Mouse (Mus musculus) ES-Bruce4 (cell line): ENCODE measurements around the gene Diras2. TPM values are rescaled to one million over a fixed set of nuclear protein-coding genes. Genes with fewer than 3 reads are reported as not detected.

Experiments
- H3K27ac ChIP-seq: 2 replicates; pipeline ENCODE4 v1.5.1; 2012; ENCODE audit warnings: low read length, inconsistent platforms; ENCODE audit not compliant: insufficient read depth
- H3K27me3 ChIP-seq: 2 replicates; pipeline ENCODE4 v1.6.1; 2012; ENCODE audit warnings: mild to moderate bottlenecking, low read length, inconsistent platforms; ENCODE audit not compliant: control insufficient read depth, poor library complexity, insufficient read depth, severe bottlenecking
- H3K36me3 ChIP-seq: 2 replicates; pipeline ENCODE4 v1.6.1; 2012; ENCODE audit warnings: inconsistent platforms, mild to moderate bottlenecking, low read length, moderate library complexity; ENCODE audit not compliant: control insufficient read depth, poor library complexity, insufficient read depth, severe bottlenecking
- H3K4me1 ChIP-seq: one replicate; pipeline ENCODE4 v1.8.1; 2011; ENCODE audit warnings: low read length; ENCODE audit not compliant: control insufficient read depth, insufficient read depth
- H3K4me3 ChIP-seq: 2 replicates; pipeline ENCODE4 v1.5.1; 2011; ENCODE audit warnings: low read depth, mild to moderate bottlenecking, low read length
- H3K9ac ChIP-seq: 2 replicates; pipeline ENCODE4 v1.6.1; 2012; ENCODE audit warnings: low read depth, mild to moderate bottlenecking, inconsistent platforms; ENCODE audit not compliant: poor library complexity, severe bottlenecking
- H3K9me3 ChIP-seq: replicated peaks from 2 replicates; pipeline ENCODE4 v1.6.1; 2012; ENCODE audit warnings: mild to moderate bottlenecking, low read length, inconsistent platforms; ENCODE audit not compliant: control insufficient read depth, poor library complexity, insufficient read depth, severe bottlenecking
- CTCF ChIP-seq: IDR thresholded peaks from one replicate; pipeline ENCODE4 v1.8.1; 2011; ENCODE audit warnings: low read depth, low read length
- EP300 ChIP-seq: IDR thresholded peaks from 2 replicates; pipeline ENCODE4 v1.6.1; 2011; ENCODE audit warnings: low read depth, low read length; ENCODE audit not compliant: insufficient read depth
- POLR2A ChIP-seq: IDR thresholded peaks from one replicate; pipeline ENCODE4 v1.8.1; 2011; ENCODE audit warnings: low read length; ENCODE audit not compliant: insufficient read depth
- polyA plus RNA-seq: library from polyadenylated mRNA; stranded (reverse); fragments of >200 nt; gene quantifications from 2 replicates; pipeline ENCODE4 v1.2.4, GENCODE M21; 2011; ENCODE audit warnings: low read depth; ENCODE audit not compliant: missing spikeins, insufficient read depth, insufficient read length

The Diras2 gene
- polyA plus RNA-seq = 0.21 TPM in 1 of 2 replicates, not detected in the other

- H3K27ac ChIP-seq = no peak within 1 kb of the TSS
- TF ChIP-seq CTCF (no peak), POLR2A (no peak), EP300 (no peak)
- no peaks in the 10 kb centered on the region for H3K27me3 ChIP-seq
- no peaks in the 10 kb centered on the region for H3K4me1 ChIP-seq
- no peaks in the 10 kb centered on the region for H3K9me3 ChIP-seq
- H3K4me3 ChIP-seq = peak within 1 kb of the TSS; percentile 61
- H3K9ac ChIP-seq = peak within 1 kb of the TSS; percentile 28
- H3K36me3 ChIP-seq = no peaks in the 10 kb centered on the region
Observed at GRCm38 (mm10) chr13:52531121-52531520, at the start of gene Diras2. Diras2 (minus strand) TSS chr13:52531279.

GRCm38 (mm10) chr13:52578776-52579175 is 47.7 kb upstream of the Diras2 start:
- no peak overlapping the region for H3K9ac ChIP-seq
- H3K4me3 ChIP-seq = no peak overlapping the region
- H3K36me3 ChIP-seq = no peaks in the 10 kb centered on the region
- TF ChIP-seq POLR2A (no peak), EP300 (no peak)
- H3K9me3 ChIP-seq = no peaks in the 10 kb centered on the region
- H3K27me3 ChIP-seq = no peaks in the 10 kb centered on the region
- H3K27ac ChIP-seq = no peak overlapping the region
- no peaks in the 10 kb centered on the region for H3K4me1 ChIP-seq

- Histone ChIP-seq H3K27ac (no peak overlapping the region), H3K4me1 (peaks cover 2% of the 10 kb centered on the region), H3K9ac (no peak overlapping the region), H3K9me3 (no peaks in the 10 kb centered on the region), H3K27me3 (no peaks in the 10 kb centered on the region), H3K36me3 (no peaks in the 10 kb centered on the region), H3K4me3 (no peak overlapping the region)
- TF ChIP-seq CTCF (no peak), POLR2A (no peak), EP300 (no peak)
Observed at GRCm38 (mm10) chr13:52577939-52578338, 46.9 kb upstream of the Diras2 start.

GRCm38 (mm10) chr13:52577326-52577920 is 46.3 kb upstream of the Diras2 start:
- Histone ChIP-seq H3K27me3 (no peaks in the 10 kb centered on the region), H3K36me3 (no peaks in the 10 kb centered on the region), H3K9ac (no peak overlapping the region), H3K4me1 (peaks cover 2% of the 10 kb centered on the region), H3K27ac (no peak overlapping the region), H3K4me3 (no peak overlapping the region), H3K9me3 (no peaks in the 10 kb centered on the region)
- no peak for TF ChIP-seq EP300
- no peak for TF ChIP-seq CTCF
- TF ChIP-seq POLR2A = no peak

GRCm38 (mm10) chr13:52576841-52577240 is 45.8 kb upstream of the Diras2 start:
- Histone ChIP-seq H3K9me3 (no peaks in the 10 kb centered on the region), H3K4me3 (no peak overlapping the region), H3K27me3 (no peaks in the 10 kb centered on the region), H3K9ac (no peak overlapping the region), H3K36me3 (no peaks in the 10 kb centered on the region), H3K27ac (no peak overlapping the region), H3K4me1 (peaks cover 2% of the 10 kb centered on the region)
- no peak for TF ChIP-seq POLR2A
- no peak for TF ChIP-seq CTCF
- no peak for TF ChIP-seq EP300

GRCm38 (mm10) chr13:52576021-52576614 is 45.0 kb upstream of the Diras2 start:
- H3K27me3 ChIP-seq = no peaks in the 10 kb centered on the region
- no peak overlapping the region for H3K4me3 ChIP-seq
- no peak overlapping the region for H3K27ac ChIP-seq
- peaks cover 2% of the 10 kb centered on the region for H3K4me1 ChIP-seq
- TF ChIP-seq POLR2A (no peak), CTCF (no peak), EP300 (no peak)
- no peak overlapping the region for H3K9ac ChIP-seq
- no peaks in the 10 kb centered on the region for H3K36me3 ChIP-seq
- H3K9me3 ChIP-seq = no peaks in the 10 kb centered on the region
